Mouse (Mus musculus) testis, postnatal 10 days (tissue): ENCODE results near the gene Muc4.
A peak's percentile ranks its signal among the peaks of the same experiment; 100 is the strongest.

Experiments used
- DNase-seq: peaks from one replicate; pipeline ENCODE4 v3.0.0; 2021; ENCODE audit warnings: low spot score

Gene Muc4

DNA sequence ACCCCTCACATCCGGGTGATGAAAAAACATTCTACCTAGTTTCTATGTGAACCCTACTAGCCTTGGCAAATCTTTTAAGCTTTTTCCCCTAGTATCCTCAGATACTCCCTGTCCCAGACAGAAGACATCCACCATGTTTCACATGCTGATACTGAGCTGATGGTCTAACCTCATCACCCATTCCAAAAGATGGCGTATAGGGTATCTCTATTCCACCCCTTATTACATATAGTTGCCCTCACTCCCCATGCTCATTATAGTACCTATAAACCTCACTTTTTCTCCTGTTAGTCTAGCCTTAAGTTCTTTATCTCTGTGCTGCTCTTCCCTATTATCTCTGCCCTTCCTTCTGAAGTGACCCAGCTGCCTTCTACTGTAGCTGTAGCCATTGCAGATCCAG is at the start of gene Muc4:
TSS of gene Muc4 (plus strand) at position 301 of the 400 bp plus-strand sequence.
- no peak for DNase-seq

DNA sequence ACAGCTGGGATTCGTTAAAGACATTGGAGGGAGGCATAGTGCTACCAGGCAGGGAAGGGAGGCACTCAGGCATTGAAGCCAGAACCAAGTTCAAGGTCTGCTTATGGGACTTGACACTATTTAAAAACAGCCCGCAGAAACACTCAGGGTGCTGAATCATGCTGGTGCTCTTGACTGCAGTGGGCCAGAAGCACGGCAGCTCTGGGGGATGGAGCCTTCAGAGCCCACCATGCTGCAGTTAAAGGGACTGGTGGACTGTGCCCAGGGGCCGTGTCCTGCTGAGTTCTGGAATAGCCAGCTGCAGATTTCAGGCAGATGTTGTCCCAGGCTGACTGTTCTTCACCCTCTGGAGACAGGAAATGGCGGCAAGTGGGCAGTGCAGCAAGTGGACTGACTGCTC is 49.7 kb upstream of the Muc4 start:
- DNase-seq, result peak; percentile 36

DNA sequence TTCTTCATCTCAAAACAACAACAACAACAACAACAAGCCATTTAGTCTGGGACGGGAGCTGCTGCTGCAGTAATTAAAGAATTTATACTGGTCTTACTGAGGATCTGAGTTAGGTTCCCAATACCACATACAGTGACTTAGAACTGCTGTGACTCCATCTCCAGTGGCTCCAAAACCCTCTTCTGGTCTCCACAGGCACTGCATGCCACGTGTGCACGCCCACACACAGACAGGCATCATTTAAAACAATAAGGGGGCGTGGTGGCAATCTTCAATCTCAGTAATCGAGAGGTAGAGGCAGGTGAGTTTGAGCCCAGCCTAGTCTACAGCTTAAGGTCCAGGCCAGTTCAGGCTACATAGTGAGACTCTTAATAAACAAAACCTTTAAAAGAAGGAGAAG is 48.5 kb upstream of the Muc4 start:
- no peak for DNase-seq

DNA sequence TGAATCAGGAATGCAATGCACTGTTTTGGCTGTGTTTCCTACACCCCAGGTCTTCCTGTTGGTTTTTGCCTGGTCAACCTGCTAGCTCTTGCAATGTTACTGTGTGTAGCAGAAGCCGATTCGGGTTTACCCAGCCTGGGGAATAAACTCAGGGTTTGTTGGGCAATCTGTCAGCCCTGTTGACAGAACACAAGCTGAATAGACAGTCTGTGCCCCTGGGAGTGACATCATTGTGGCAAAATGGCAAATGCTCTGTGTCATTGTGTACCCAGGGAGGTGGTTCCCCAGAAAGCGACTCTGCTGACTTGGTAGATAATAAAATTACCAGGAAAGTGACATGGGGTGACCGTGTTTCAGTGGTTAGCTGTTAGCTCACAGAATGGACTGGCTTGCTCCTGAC is 46.9 kb upstream of the Muc4 start:
- peak; percentile 33 for DNase-seq

DNA sequence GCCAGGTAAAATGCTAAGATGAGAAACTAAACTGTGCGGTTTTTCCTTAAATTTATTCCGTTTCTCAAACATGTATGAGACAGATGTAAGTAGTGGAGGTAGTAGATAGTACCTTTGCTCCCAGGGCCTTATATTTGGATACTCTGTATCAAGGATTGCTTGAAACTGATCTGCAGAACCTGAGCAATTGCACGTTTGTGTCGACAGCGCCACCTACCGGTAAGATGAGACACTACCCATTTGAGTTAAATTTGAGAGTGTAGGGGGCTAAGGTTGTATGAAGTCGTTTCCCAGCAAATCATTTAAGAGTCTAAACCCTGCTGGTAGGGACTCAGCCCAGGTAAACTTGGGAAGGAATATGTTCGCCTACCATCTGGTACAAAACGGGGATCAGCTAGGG is 46.2 kb upstream of the Muc4 start:
- peak; percentile 83 for DNase-seq

DNA sequence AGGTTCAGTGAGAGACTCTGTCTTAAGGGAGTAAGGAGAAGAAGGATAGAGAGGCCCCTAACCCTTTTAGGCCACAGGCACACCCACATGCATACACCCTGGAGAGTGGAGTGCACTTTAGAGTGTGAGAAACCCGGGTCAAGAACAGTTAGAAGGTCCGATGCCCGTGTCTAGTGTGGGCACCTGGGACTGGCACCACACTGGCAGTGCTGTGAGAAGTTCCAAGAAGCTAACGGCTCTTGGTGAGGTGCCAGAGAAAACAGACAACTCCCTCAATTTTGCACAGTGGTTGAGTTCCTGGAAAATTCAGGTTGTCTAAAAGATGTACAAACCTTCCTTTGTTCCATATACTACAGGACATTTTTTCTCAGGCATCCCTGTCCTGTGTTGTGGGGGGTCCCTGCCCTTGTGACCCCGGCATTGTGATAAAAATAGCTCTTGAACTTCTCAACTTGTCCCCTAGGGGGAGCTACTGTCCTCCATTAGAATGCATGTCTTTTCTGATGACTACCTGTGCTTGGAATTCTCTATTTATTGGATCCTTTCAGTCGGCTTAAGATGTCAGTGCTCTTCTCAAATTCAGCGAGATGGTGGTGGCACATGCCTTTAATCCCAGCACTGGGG is 38.7 kb upstream of the Muc4 start:
- DNase-seq, result no peak

DNA sequence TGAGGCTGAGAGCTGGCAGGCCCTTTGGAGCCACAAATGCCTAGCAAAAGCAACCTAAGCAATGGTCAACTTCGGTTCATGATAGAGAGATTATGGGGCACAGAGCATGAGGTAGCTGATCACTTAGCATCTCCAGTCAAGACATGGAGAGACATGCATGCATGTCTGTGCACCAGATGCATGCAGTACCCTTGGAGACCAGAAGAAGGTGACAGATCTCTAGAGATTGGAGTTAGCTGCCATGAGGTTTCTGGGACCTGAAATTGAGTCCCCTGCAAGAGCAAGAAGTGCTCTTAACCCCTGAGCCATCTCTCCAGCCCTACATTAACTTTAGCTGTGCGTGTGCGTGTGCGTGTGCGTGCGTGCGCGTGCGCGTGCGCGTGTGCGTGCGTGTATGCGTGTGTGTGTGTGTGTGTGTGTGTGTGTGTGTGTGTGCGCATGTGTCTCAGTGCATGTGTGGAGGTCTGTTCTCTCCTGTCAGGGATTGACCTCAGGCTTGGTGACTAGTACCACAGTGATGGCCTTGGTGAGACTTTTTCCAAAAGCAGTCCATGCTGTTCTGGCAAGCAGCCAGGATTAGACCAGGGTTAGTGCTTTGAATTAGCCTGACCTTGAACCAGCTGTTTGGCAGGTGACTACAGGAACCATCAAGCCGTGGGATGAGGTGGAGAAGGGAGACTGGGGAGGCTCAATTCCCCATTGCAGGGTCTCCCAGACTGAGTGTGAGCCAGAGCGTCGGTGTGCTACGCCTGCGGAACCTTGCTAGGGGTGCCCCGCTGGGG is 37.8 kb upstream of the Muc4 start:
- no peak for DNase-seq

DNA sequence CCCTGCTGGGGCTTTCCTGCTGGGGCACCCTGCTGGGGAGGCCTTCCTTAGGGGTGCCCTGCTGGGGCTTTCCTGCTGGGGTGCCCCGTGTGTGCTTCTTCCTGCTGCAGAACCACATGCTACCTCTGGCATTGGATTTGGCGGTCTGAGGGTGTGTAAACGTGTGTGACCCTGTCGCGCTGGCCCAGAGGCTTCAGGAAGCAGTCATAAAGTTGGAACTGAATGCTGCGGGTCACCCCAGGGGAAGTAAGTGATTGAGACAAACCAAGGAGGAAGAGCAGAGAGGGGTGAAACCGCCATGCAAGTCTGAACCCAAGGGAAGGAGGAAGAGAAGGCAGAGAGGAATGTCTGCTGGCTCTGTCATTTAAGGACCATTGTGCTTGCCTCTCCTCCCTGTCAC is 37.1 kb upstream of the Muc4 start:
- no peak for DNase-seq

DNA sequence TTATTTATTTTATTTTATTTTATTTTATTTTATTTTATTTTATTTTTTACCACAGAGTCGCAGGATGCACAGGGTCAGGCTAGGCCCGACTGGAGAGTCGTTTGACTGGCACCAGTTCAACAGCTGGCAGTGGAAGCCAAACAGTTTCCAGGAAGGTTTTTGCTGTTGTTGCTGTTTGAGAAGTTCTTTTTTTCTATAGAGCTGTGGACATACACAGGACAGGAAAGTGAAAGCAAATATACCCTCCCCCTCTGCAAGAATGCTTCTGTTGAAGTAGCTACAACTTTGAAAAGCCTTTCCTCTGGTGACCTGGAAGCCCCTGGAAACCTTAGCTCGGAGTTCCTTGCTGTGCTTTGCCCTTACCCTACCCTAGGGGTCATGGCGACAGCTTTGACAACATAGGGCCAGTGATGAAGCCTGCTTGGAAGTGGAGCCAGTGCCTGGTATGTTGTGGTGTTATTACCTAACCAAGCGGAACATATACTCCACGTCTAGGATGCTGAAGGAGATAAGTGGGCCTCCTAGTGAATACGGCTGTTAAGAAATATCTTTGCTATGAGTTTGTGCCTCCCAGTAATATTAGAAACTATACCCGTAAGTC is 32.3 kb upstream of the Muc4 start:
- no peak for DNase-seq

DNA sequence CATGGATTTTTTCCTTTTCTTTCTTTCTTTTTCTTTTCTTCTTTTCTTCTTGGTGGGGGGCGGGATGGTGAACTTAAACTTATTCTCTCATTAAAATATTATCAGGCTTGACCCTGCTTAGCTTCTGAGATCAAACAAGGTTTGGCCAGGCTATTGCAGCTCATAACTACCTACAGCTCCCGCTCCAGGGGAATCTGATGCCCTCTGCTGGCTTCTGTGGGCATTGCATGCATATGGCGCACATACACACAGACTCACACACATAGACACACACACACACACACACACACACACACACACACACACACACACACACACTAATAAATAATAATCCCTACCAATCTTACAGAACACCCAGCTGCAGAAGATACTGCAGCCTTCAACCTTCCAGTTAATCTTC is 30.1 kb upstream of the Muc4 start:
- DNase-seq, result no peak

DNA sequence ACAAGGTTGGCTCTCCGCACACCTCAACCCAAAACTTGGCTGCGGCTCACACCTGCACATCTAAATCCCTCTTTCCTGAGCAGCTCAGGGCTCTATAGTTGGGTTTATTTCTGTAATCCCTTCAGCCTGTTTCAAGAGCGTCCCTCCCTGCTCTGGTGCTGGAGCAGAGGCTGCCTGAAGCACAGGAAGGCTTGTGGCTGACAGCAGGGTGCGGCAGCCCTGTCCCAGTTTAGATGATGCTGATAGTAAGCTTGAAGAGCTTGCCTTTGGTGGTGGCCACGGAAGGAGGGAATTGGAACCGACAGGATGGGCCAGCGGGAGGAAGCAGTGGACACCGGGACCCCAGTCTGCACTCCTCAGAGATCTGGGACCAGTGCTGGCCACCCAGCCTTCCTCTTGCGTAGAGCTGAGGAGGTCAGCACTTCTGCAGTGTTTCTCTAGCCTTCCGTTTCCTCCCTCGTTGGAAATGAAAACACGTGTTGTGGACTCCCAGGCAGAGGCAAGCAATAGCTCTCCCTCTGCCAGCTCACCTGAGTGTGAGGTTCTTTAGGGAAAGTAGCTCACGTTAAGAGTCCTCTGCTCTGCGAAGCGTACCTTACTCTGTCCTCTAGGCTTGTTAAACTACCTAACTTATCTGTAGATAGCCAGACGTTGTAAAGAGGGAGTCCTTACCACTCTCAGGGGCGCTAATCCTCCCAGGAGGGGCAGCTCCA is 28.4 kb upstream of the Muc4 start:
- DNase-seq, result no peak

DNA sequence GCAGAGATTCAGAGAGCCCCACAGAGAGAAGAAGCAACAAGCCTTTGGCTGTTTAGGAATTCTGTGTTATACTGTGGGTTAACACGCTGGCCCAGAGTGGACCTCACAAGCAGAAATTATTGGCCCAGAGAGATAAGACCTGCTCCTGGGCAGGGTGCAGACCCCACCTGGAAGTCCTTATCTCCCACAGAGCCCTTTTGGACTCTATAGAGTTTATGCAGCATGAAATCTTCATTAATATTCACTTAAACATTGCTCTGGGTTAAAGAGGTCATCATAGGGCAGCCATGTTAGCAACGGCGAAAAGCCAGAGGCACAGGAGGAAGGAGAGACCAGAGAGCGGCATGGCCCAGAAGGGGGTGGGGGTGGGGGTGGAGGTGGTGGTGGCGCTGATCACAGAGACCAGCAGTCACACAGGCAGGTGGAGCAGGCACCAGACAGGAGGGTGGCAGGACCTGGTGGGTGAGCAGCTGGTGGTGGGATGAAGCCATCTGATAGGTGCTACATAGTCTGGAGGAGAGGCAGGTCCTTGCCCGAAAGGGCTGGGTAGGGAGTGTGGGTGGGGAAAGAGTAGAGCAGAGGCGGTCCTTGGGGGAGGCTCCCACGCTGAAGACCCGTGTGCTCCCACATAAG is 27.7 kb upstream of the Muc4 start:
- no peak for DNase-seq

DNA sequence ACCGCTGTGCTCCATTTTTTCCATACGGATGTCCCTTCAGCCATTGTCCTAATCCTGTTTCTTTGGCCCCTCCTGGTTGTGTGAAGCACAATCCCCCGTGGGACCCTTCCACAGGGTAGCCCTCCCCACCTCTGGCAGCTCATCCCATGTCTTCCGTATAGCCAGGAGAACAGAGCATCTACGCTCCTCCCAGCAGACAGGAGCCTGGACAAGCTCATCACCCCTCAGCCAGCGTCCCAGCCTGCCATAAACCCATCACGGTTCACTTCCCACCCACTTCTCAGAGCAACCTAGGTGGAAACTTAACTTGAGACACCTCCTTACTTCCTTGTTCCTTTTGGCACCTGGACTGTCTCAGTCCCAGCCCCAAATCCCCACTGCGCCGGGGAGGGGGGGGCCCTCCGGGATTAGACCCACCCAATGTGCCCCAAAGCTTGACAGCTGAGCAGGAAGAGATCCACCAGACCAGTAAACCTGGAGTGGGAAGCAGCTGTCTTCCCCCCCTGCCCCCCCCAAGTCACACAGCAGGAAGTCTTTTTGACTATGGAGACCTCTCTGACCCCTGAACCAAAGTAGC is 27.1 kb upstream of the Muc4 start:
- no peak for DNase-seq

DNA sequence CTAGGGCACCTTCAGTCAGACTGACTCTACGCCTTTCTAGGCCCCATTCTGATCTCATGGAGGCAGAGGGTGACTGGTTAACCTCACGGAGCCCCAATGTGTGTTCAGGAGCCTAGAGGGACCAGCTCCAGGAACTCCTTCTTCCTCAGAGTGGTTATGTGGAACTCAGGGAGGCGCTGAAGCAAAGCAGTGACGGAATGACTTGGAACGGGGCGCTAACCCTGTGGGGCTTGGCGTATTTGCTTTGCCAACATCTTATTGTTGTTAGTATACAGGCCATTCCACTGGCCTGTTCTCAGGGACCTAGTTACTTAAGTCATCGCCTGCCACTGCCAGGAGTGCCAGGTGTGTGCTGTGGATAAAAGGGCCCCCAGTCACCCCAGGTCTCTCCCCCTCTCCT is 26.6 kb upstream of the Muc4 start:
- no peak for DNase-seq

DNA sequence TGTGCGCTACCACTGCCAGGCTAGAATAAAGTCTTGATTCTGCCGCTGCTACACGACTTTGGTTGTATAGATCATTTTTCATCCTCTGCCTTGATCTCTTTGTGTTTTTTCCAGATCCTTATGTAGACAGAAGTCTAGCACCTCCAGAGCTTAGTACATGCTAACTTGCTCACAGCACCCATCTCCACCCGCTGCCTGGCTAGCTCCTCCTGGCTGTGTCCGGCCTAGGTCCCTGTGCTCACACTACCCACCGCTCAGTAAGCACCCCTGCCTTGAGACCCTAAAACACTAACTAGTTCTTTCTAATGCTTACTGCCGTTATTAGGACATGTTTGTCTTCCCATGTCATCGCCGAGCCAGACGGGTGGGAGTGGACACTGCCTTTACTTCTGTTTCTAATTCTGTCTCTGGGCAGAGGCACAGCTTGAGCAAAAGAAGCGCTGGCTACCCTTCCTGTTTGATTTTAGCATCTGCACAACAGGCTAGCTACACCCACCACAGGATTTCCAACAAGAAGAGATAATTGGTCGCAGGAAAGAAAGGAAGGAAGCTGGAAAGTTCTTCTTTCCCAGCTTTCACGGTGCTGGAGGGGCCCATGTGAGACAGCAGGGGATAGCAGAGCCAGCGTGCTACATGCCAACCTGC is 25.1 kb upstream of the Muc4 start:
- DNase-seq, result no peak

DNA sequence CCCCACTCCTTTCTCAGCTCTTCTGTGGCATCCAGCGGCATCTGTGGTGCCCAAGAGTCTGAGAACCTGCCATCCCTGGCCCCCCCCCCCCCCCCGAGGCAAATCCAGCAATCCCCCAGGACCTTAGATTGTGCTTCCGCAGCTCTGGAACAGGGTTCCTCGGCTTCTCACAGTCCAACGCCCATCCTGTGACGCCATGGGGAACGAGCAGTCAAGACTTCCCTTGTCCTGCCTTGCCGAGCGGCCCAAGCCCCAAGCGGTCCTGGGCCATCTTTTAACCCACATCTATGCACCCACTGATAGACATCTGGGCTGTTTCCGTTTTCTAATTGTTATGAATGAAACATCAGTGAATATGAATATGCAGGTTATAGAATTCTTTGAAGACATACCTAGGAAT is 23.5 kb upstream of the Muc4 start:
- no peak for DNase-seq

DNA sequence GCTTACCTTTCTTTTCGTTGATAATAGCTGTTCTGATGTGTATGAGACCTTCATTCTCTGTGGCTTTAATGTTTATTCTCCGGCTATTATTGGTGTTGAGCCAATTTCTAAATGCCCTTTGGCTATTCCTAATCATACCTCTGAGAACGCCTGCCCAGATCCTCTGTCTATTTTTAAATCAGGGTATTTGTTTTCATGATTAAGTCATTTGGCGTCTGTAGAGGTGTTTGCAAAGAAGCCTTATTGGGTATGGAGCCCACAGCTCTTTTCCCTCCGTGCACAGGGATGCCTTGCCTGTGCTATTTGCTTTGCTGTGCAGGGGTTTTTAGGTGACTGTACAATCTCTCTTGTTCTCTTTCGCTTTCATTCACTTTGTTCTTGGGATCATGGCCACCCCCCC is 22.1 kb upstream of the Muc4 start:
- no peak for DNase-seq

DNA sequence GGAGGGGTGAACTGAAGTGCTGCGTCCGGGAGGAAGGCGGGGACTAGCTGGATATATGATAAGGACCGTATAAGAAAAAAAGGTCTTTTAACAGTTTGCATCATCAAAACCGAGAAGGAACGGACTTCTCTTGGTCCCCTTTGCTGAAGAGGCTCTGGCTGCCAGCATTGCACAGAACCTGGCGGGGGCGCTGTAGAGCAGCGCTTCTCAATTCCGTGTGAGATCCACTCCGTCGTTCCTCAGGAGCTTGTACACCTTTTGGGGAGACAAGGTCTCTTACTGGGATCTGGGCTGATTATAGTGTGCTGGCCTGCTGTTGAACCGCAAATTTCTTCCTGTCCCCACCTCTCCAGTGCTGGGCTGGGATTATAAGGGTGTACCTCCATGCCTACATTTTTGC is 20.3 kb upstream of the Muc4 start:
- peak; percentile 61 for DNase-seq

DNA sequence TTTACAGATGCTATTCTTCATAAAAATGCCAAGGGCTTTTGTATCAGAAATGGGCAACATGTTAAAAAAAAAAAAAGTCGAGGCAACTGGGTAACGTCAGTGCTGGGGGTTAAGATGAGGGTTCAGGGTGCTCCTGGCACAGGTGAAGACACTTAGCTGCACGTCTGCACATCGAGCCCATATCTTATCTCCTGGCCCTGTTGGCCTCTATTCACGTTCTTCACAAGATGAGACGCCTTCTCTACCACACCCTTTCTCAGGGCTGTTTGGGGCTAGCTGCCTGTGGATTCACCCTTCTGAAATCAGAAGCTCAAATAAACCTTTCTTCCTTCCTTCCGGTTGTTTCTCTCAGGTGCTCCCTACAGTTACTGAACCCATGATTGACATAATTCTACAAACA is 12.5 kb upstream of the Muc4 start:
- no peak for DNase-seq

DNA sequence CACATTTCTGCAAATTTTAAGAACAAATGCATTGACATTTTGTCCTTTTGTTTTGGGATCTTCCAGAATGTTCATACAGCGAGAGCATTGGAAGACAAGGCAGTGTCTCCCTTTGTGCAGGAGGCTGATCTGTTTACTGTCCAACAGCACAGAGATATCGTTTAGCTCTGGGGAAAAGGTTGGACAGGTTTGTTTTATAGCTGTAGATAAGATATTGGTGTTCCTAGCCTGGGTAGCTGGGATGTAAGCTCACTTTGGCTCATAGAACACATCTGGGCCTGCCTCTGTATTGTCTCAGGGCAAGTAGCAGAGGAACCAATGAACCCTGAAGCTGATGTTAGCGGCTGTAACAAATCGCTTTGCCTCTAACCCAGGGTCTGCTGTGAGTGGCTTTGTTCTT is 11.9 kb upstream of the Muc4 start:
- no peak for DNase-seq

DNA sequence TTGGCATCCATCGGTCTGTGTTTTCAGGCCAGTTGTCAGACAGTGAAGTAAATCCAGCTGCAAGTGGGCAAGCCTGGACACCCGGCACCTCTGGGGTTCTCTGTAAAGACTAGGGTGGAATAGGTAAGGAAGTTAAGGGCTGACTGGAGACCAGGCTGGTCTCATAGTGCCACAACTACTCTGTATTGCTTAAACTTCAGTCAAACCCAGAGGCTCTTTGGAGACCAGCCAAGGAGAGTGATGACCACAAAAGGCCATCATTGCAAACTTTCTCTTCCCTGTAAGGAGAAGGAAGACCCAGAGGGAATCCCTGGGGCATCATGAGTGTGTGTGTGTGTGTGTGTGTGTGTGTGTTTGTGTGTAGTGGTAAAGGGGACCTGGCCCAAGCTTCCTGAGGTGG is 11.4 kb upstream of the Muc4 start:
- DNase-seq, result no peak

DNA sequence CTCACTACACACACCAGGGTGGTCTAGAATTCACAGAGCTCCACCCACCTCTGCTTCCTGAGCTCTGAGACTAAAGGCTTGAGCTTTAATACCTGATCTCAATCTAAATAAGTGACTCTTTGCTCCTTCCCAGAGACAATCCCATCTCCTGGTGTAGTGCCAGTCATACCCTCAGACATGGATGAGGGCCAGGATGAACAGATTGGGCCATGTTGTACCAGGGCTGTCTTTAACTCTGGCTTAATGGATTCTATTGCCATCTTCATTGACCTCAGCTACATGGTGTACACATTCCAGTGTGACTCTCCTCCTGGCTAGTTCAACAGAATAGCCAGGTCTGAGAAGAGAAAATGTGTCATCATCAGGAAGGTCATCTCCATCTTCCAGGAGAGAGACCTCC is 9.2 kb upstream of the Muc4 start:
- no peak for DNase-seq
